Mouse (Mus musculus): Measurements from ENCODE around the gene Ccni. TPM values are rescaled to one million over a fixed set of nuclear protein-coding genes. Genes with fewer than 3 reads are reported as not detected.

Ccni gene
- polyA plus RNA-seq (2012; rRNA removed) = 55.7 and 70.7 TPM in 2 replicates

- peak; percentile 74 for DNase-seq (ENCODE audit: low read depth, low spot score)
- WGBS = 1% methylated on average over 79 of the region's 79 CpGs
These were observed at the start of gene Ccni, which contains the start of gene 2010109A12Rik for GRCm38 (mm10) chr5:93206109-93207005. Ccni (minus strand) TSS chr5:93206495. 2010109A12Rik (plus strand) TSS chr5:93206518.

GRCm38 (mm10) chr5:93255759-93256265, 49.5 kb upstream of the Ccni start:
- 93% methylated on average over 5 of the region's 5 CpGs for WGBS
- DNase-seq (ENCODE audit: low read depth, low spot score) = no peak

GRCm38 (mm10) chr5:93251001-93251760, 44.9 kb upstream of the Ccni start:
- WGBS = 71% methylated on average over 12 of the region's 12 CpGs
- no peak for DNase-seq (ENCODE audit: low read depth, low spot score)

- 34% methylated on average over 6 of the region's 6 CpGs for WGBS
- no peak for DNase-seq (ENCODE audit: low read depth, low spot score)
These were observed 43.8 kb upstream of the Ccni start for GRCm38 (mm10) chr5:93249940-93250578.

- 84% methylated on average over 2 of the region's 2 CpGs for WGBS
These were observed 39.0 kb upstream of the Ccni start for GRCm38 (mm10) chr5:93245280-93245679.

GRCm38 (mm10) chr5:93239590-93240544, 33.6 kb upstream of the Ccni start:
- DNase-seq (ENCODE audit: low read depth, low spot score) = no peak
- 86% methylated on average over 8 of the region's 8 CpGs for WGBS

More at GRCm38 (mm10) chr5:93245280-93245679, 39.0 kb upstream of the Ccni start:
- no peak for DNase-seq (ENCODE audit: low read depth, low spot score)

- 85% methylated on average over 4 of the region's 4 CpGs for WGBS
- no peak for DNase-seq (ENCODE audit: low read depth, low spot score)
These were observed 30.2 kb upstream of the Ccni start for GRCm38 (mm10) chr5:93236541-93236940.

GRCm38 (mm10) chr5:93235888-93236287, 29.6 kb upstream of the Ccni start:
- WGBS = 51% methylated on average over 3 of the region's 3 CpGs
- no peak for DNase-seq (ENCODE audit: low read depth, low spot score)

GRCm38 (mm10) chr5:93234605-93235004, 28.3 kb upstream of the Ccni start:
- 89% methylated on average over 2 of the region's 2 CpGs for WGBS

GRCm38 (mm10) chr5:93234130-93234529, 27.8 kb upstream of the Ccni start:
- 68% methylated on average over 4 of the region's 4 CpGs for WGBS
- DNase-seq (ENCODE audit: low read depth, low spot score) = no peak

More at GRCm38 (mm10) chr5:93234605-93235004, 28.3 kb upstream of the Ccni start:
- no peak for DNase-seq (ENCODE audit: low read depth, low spot score)

- 87% methylated on average over 2 of the region's 2 CpGs for WGBS
- no peak for DNase-seq (ENCODE audit: low read depth, low spot score)
These were observed 26.5 kb upstream of the Ccni start for GRCm38 (mm10) chr5:93232838-93233237.

- no peak for DNase-seq (ENCODE audit: low read depth, low spot score)
- 73% methylated on average over 3 of the region's 3 CpGs for WGBS
These were observed 25.4 kb upstream of the Ccni start for GRCm38 (mm10) chr5:93231721-93232120.

- 70% methylated on average over 2 of the region's 2 CpGs for WGBS
These were observed 23.2 kb upstream of the Ccni start for GRCm38 (mm10) chr5:93229527-93229926.

GRCm38 (mm10) chr5:93227157-93227556, 20.9 kb upstream of the Ccni start:
- WGBS = 90% methylated on average over 3 of the region's 3 CpGs
- DNase-seq (ENCODE audit: low read depth, low spot score) = no peak

More at GRCm38 (mm10) chr5:93229527-93229926, 23.2 kb upstream of the Ccni start:
- DNase-seq (ENCODE audit: low read depth, low spot score) = no peak

- no peak for DNase-seq (ENCODE audit: low read depth, low spot score)
- WGBS = 92% methylated on average over 2 of the region's 2 CpGs
These were observed 18.3 kb upstream of the Ccni start for GRCm38 (mm10) chr5:93224549-93224948.

GRCm38 (mm10) chr5:93221661-93222060, 15.4 kb upstream of the Ccni start:
- no peak for DNase-seq (ENCODE audit: low read depth, low spot score)
- 18% methylated on average over 3 of the region's 3 CpGs for WGBS

GRCm38 (mm10) chr5:93218375-93218774, 12.1 kb upstream of the Ccni start:
- 84% methylated on average over 3 of the region's 3 CpGs for WGBS
- DNase-seq (ENCODE audit: low read depth, low spot score) = no peak

GRCm38 (mm10) chr5:93207555-93207954, 1.3 kb upstream of the Ccni start:
- 84% methylated on average over 1 of the region's 1 CpGs for WGBS

GRCm38 (mm10) chr5:93207006-93207348, 682 bp upstream of the Ccni start:
- 2% methylated on average over 6 of the region's 6 CpGs for WGBS

More at GRCm38 (mm10) chr5:93207555-93207954, 1.3 kb upstream of the Ccni start:
- DNase-seq (ENCODE audit: low read depth, low spot score) = no peak

More at GRCm38 (mm10) chr5:93207006-93207348, 682 bp upstream of the Ccni start:
- no peak for DNase-seq (ENCODE audit: low read depth, low spot score)

Measured in large intestine, adult 2 months (tissue).